ENCODE assay signal across 8 mouse cellular contexts in the genomic region with DNA sequence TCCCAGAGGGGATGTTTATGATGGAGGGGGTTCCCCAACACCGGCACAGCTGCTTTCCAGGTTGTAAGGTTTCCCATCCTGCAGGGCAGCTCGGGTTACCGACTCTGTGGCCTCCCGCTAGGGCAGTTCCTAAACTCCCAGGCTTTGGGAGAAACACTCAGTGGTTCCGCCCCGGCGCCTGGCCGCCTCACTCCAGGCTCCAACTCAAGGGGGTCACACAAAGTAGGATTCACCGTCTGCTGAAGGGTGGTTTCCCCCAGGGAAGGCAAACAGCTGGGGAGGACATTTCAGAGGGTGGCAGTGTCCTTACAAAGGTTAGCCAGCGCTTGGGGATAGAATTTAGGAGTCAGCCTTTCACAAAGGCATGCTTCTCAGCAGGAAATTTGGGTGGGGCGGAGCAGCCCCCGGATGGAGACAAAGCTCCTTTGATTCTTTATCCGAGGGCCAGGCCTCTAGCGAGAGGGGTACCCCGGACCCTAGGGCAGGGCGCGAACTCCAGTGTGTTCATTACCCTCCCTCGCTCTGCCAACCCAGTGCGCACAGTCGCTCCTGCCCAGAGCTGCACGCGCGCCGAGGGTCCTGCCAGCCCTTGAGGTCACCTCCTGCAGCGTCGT. TPM values are rescaled to one million over a fixed set of nuclear protein-coding genes. Genes with fewer than 3 reads are reported as not detected.
DNase-seq lines count a peak whose midpoint lies in the region; ATAC-seq and TF ChIP-seq lines count a peak whose summit lies in the region.

No protein-coding gene starts in this region.

- peak overlapping the region; percentile 66 for H3K4me3 ChIP-seq in layer of hippocampus, adult 2 months
- peak overlapping the region; percentile 66 for H3K4me3 ChIP-seq in forebrain, embryonic 10.5 days
- peak overlapping the region; percentile 67 for H3K4me3 ChIP-seq in hindbrain, embryonic 10.5 days
- H3K4me3 ChIP-seq in liver, postnatal 0 days (ENCODE audit: low read depth, low read length): peak overlapping the region; percentile 57
- H3K4me3 ChIP-seq in stomach, postnatal 0 days (ENCODE audit: low read depth, low read length): peak overlapping the region; percentile 55

- H3K27me3 ChIP-seq in forebrain, embryonic 10.5 days (ENCODE audit: poor library complexity, severe bottlenecking): peaks cover 32% of the 10 kb centered on the region
- peaks cover 33% of the 10 kb centered on the region for H3K27me3 ChIP-seq in hindbrain, embryonic 10.5 days (ENCODE audit: insufficient read depth, poor library complexity, severe bottlenecking)
- H3K27me3 ChIP-seq in liver, postnatal 0 days (ENCODE audit: insufficient read depth, low read length): peaks cover 4% of the 10 kb centered on the region; the same call in 1 of the 2 replicates
- no peaks in the 10 kb centered on the region for H3K27me3 ChIP-seq in stomach, postnatal 0 days (ENCODE audit: control insufficient read depth, insufficient read depth, low read length)

- 1% methylated on average over 26 of the region's 26 CpGs for WGBS in forebrain, embryonic 10.5 days
- 2% methylated on average over 26 of the region's 26 CpGs for WGBS in hindbrain, embryonic 10.5 days
- WGBS in liver, postnatal 0 days (ENCODE audit: insufficient replicate concordance): 10% methylated on average over 26 of the region's 26 CpGs
- 4% methylated on average over 26 of the region's 26 CpGs for WGBS in stomach, postnatal 0 days

- H3K27ac ChIP-seq in layer of hippocampus, adult 2 months: peak overlapping the region; percentile 48
- H3K27ac ChIP-seq in forebrain, embryonic 10.5 days: peak overlapping the region; percentile 91
- H3K27ac ChIP-seq in hindbrain, embryonic 10.5 days: peak overlapping the region; percentile 88
- no peak overlapping the region for H3K27ac ChIP-seq in liver, postnatal 0 days (ENCODE audit: low read depth)
- H3K27ac ChIP-seq in stomach, postnatal 0 days (replicated peaks): peak overlapping the region; percentile 56

- no peak for TF ChIP-seq CTCF in layer of hippocampus, adult 2 months (conservative IDR thresholded peaks at IDR 0.05)
- TF ChIP-seq CTCF in liver, postnatal 0 days (IDR thresholded peaks at IDR 0.05; ENCODE audit: low read depth): no peak
- no peak for TF ChIP-seq CTCF in stomach, postnatal 0 days (IDR thresholded peaks at IDR 0.05; ENCODE audit: low read depth)

- no peak for TF ChIP-seq EP300 in liver, postnatal 0 days (IDR thresholded peaks at IDR 0.05; ENCODE audit: low read depth)
- no peak for TF ChIP-seq EP300 in stomach, postnatal 0 days (optimal IDR thresholded peaks at IDR 0.05)

- H3K4me1 ChIP-seq in forebrain, embryonic 10.5 days: peaks cover 45% of the 10 kb centered on the region
- peaks cover 34% of the 10 kb centered on the region for H3K4me1 ChIP-seq in hindbrain, embryonic 10.5 days (replicated peaks)
- H3K4me1 ChIP-seq in liver, postnatal 0 days (ENCODE audit: insufficient read depth): peaks cover 20% of the 10 kb centered on the region
- peaks cover 2% of the 10 kb centered on the region; the same call in 1 of the 2 replicates for H3K4me1 ChIP-seq in stomach, postnatal 0 days (replicated peaks; ENCODE audit: control insufficient read depth, insufficient read depth)

- H3K9me3 ChIP-seq in forebrain, embryonic 10.5 days: no peaks in the 10 kb centered on the region
- no peaks in the 10 kb centered on the region for H3K9me3 ChIP-seq in hindbrain, embryonic 10.5 days
- H3K9me3 ChIP-seq in liver, postnatal 0 days (ENCODE audit: low read length): no peaks in the 10 kb centered on the region
- no peaks in the 10 kb centered on the region for H3K9me3 ChIP-seq in stomach, postnatal 0 days (ENCODE audit: control insufficient read depth, low read length)

- peaks cover 12% of the 10 kb centered on the region for H3K36me3 ChIP-seq in forebrain, embryonic 10.5 days (replicated peaks)
- H3K36me3 ChIP-seq in hindbrain, embryonic 10.5 days: no peaks in the 10 kb centered on the region
- H3K36me3 ChIP-seq in liver, postnatal 0 days (replicated peaks; ENCODE audit: insufficient read depth, low read length): no peaks in the 10 kb centered on the region
- H3K36me3 ChIP-seq in stomach, postnatal 0 days (ENCODE audit: control insufficient read depth, insufficient read depth, low read length): no peaks in the 10 kb centered on the region

- DNase-seq in layer of hippocampus, adult 2 months (ENCODE audit: low spot score in 2 of 2): no peak
- no peak for DNase-seq in layer of hippocampus, postnatal 14 days (ENCODE audit: low spot score in 2 of 2)
- DNase-seq in forebrain, embryonic 10.5 days (ENCODE audit: extremely low spot score, low spot score): no peak
- DNase-seq in hindbrain, embryonic 10.5 days (ENCODE audit: low spot score): no peak
- DNase-seq in liver, postnatal 0 days: no peak
- no peak for DNase-seq in stomach, postnatal 0 days (ENCODE audit: low spot score)
- no peak for DNase-seq in right cerebral cortex, postnatal 4 days
- no peak for DNase-seq in MN1 (ENCODE audit: low spot score)

- ATAC-seq in liver, postnatal 0 days: no peak; the same call in 1 of the 2 replicates
- ATAC-seq in stomach, postnatal 0 days (ENCODE audit: low FRiP score, low TSS enrichment): no peak

- H3K4me2 ChIP-seq in liver, postnatal 0 days (ENCODE audit: low read depth, low read length): peak overlapping the region; percentile 89
- peak overlapping the region; percentile 88 for H3K4me2 ChIP-seq in stomach, postnatal 0 days (replicated peaks; ENCODE audit: low read depth)

- H3K9ac ChIP-seq in liver, postnatal 0 days (replicated peaks): peak overlapping the region; percentile 57
- H3K9ac ChIP-seq in stomach, postnatal 0 days (ENCODE audit: low read length): peak overlapping the region; percentile 41

RNA-seq across cellular contexts. Expression of gene Nid2, which starts 0.5 kb away (rescaled TPM):
- 1 to 10 TPM; 1.4 to 2.3 TPM for total RNA-seq in layer of hippocampus, adult 2 months (2021)
- total RNA-seq in layer of hippocampus, postnatal 14 days (2021): 10 to 100 TPM in 1 of 2 experiments, 1 to 10 TPM in 1; 8.6 to 17.2 TPM
- 50.2 and 55.6 TPM in 2 replicates for polyA plus RNA-seq in forebrain, embryonic 10.5 days (2016; fragmentation: Nextera tagmentation; extraction: Ambion mirVana)
- 52.3 and 53.2 TPM in 2 replicates for polyA plus RNA-seq in hindbrain, embryonic 10.5 days (2016; fragmentation: Nextera tagmentation; extraction: Ambion mirVana)
- 4.9 and 5.9 TPM in 2 replicates for polyA plus RNA-seq in liver, postnatal 0 days (2015; fragmentation: Nextera tagmentation; extraction: Ambion mirVana)
- polyA plus RNA-seq in stomach, postnatal 0 days (2015; fragmentation: Nextera tagmentation; extraction: Ambion mirVana): 13.5 and 16.4 TPM in 2 replicates
